Mouse (Mus musculus) spleen, adult 10 weeks (tissue): ENCODE results near the gene Adad2. TPM values are rescaled to one million over a fixed set of nuclear protein-coding genes. Genes with fewer than 3 reads are reported as not detected.

Experiments
- polyA plus RNA-seq: library from polyadenylated mRNA; stranded (reverse); fragments of 350-450 nt; fragmentation: Illumina TruSeq; extraction: RNeasy Lipid Tissue Mini Kit (QIAGEN cat#74804); gene quantifications from one replicate; pipeline ENCODE4 v1.2.3, GENCODE M21; 2015; ENCODE audit warnings: low replicate concordance; ENCODE audit not compliant: insufficient read depth

Adad2 gene
- polyA plus RNA-seq, result not detected

DNA sequence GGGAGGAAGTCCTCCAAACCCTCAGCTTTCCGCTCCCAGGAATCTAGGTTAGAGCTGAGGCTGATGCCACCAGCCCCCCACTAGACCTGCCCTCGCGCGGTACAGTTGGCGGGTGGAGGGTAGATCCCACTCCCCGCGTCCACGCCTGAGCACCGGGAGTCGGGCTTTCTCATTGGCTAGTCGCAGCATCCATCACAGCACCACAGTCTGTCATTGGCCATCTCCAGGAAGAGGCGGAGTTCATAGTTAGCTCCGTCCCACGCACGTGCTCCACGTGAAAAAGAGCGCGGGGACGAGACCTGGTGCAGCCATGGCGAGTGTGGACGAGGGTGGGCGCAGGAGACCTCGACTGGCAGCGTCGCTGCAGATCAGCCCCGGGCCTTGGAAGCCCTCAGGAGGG is at the start of gene Adad2:
Gene Adad2 (plus strand): TSS at position 277 of the 400 bp plus-strand sequence.

DNA sequence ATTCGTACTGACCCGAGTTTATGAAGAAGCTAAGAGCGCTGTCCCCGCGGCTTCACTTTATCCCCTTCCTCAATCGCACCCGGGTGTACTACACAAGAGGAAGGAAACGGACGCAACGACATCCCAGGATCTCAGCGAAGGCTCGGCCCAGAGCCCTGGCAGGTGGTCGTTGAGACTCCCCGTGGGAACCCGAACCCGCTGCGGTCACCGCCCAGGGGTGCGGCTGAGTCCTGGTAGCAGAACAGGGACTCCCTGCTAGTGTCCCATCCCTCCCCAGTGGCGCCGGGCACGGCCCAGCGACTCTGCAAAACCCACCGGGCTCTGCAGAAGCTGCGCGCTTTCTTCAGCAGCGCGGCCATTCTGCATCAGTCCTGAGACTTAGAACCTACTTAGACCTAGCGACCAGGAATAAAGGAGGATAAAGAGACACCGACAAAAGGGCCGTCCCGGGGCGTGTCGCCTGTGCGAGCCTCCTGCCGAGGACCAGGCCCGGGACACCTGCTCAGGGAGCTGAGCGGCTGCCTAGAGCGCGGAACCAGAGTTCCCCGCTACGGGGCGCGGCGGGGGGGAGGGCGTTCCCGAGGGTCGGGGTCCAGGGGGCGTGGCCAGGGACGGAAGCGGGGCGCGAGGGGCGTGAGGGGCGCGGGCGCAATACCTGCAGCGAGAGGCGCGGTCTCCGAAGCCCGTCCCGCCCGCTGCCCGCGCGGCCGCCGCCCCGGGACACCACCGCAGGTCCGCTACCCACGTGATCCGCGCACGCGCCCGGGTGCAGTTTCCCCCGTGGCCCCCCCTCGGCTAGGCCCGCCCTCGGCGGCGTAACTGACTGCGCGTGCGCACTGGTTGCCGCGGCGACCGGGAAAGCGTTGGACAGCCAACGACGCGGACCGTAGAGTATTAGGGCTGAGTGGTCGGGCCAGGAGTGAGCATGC is 37.8 kb upstream of the Adad2 start, which contains the start of the genes Hsdl1 and Dnaaf1:
Gene Hsdl1 (minus strand): TSS at position 747 of the 929 bp plus-strand sequence.
Gene Dnaaf1 (plus strand): TSS at position 799 of the 929 bp plus-strand sequence.

DNA sequence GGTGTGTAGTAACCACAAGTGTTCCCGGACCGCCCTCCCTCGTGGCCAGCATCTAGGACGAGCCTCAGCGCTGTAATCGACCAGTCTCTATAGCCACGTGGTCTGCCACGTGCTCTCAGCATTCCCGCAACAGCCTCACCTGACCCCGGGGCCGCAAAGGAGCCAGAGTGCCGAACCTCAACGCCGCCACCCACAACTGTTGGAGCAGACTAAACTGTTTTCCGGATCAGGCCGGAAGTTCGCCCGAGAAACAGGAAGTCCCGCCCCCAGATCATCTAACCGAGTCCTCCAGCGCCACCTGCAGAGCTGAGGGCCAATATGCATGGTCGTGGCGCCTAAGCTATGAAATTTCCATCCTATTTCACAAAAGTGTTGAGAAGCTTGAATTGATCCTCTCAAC is 7.6 kb upstream of the Adad2 start, which contains the start of gene Taf1c:
Gene Taf1c (minus strand): TSS at position 227 of the 400 bp plus-strand sequence.

DNA sequence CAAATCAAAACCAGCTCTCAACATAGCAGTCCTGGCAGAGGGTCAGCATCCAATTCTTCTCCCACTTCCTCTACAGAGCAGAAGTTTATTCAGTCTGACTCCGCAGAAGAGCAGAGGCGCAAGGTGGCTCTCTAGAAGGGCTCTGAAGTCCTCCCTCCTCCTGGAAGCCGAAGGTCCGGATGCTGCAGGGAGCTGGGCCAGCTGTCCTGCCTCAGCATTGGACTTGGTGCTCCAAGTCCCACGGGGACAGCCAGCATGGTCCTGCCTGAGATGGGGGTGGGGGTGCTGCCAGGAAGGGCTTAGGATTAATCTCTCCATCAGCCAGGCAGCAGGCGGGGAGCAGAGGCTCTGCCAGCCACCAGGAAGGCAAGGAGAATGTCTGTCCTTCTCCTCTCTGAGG is 22.8 kb downstream of the Adad2 start, which contains the start of gene Kcng4:
Gene Kcng4 (minus strand): TSS at position 303 of the 400 bp plus-strand sequence.

Other genes starting within 250 kb of the Adad2 start
- 6.8 TPM for gene Mlycd, start 217.9 kb upstream of the Adad2 start, polyA plus RNA-seq
- 1.3 TPM for gene Osgin1, start 178.6 kb upstream of the Adad2 start, polyA plus RNA-seq
- 0.26 TPM for gene Necab2, start 166.0 kb upstream of the Adad2 start, polyA plus RNA-seq
- gene Slc38a8, start 111.0 kb upstream of the Adad2 start, polyA plus RNA-seq, result 0.17 TPM
- gene Mbtps1, start 54.0 kb upstream of the Adad2 start, polyA plus RNA-seq, result 65.4 TPM
- gene Hsdl1, start 37.6 kb upstream of the Adad2 start, polyA plus RNA-seq, result 31.2 TPM
- not detected for gene Dnaaf1, start 37.5 kb upstream of the Adad2 start, polyA plus RNA-seq
- gene Taf1c, start 7.5 kb upstream of the Adad2 start, polyA plus RNA-seq, result 2.6 TPM
- gene Kcng4, start 22.9 kb downstream of the Adad2 start, polyA plus RNA-seq, result 0.07 TPM
- 1.4 TPM for gene Wfdc1, start 53.6 kb downstream of the Adad2 start, polyA plus RNA-seq
- gene Atp2c2, start 87.3 kb downstream of the Adad2 start, polyA plus RNA-seq, result not detected
- gene Tldc1, start 165.7 kb downstream of the Adad2 start, polyA plus RNA-seq, result 4.4 TPM
- 125 TPM for gene Cotl1, start 227.8 kb downstream of the Adad2 start, polyA plus RNA-seq
- 1.6 TPM for gene Klhl36, start 249.5 kb downstream of the Adad2 start, polyA plus RNA-seq